Mouse (Mus musculus) cerebral cortex, adult 2 months (tissue): Measurements from ENCODE around the gene Scamp1.

ENCODE experiments used
- WGBS: fragments of 180-500 bp; shearing (Covaris S2); methylation state at CpG from one replicate; pipeline ENCODE4 v1.1.7; 2018; 5-methylcytosine and 5-hydroxymethylcytosine counted together

Gene Scamp1

GRCm38 (mm10) chr13:94224717-94225705, 60.6 kb downstream of the Scamp1 start:
- 97% methylated on average over 38 of the region's 38 CpGs for WGBS

- WGBS = 51% methylated on average over 14 of the region's 14 CpGs
Measured at GRCm38 (mm10) chr13:94223609-94224008, 62.0 kb downstream of the Scamp1 start.

DNA sequence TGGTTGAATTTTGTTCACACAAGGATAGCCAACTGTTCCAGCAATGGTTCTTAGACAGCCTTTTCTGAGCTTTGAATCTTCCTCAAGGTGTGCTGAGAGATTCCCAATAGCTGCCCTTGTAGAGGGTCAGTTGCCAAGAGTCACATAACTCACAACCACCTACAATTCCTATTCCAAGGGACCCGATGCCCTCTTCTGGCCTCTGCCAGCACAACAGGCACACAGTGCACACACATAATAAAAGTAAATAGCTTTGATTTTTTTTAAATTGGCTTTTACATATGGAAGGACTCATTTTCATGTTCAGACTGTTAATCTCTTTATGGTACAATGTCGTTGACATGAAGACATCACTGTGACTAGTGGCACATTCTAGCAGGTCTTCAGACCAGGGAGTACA, 72.9 kb downstream of the Scamp1 start:
- WGBS = 70% methylated on average over 2 of the region's 2 CpGs

DNA sequence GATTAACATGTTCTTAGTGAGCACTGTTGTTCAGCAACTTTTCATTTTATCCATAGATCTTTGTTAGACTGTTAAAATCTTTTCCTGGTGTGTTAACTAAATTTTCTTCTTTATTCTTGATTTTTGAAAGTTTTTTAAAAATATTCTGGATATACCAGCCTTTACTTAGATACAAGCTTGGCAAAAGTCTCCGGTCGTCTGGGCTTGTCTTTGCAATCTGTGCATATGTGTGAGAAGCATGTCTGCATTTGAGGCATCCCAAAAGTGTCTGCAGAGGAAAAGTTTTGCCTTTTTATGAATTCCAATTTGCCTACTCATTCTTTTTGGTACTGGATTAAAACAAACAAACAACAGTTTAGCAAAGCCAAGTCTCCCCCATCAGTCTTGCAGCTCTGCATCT, 73.5 kb downstream of the Scamp1 start:
- 59% methylated on average over 2 of the region's 2 CpGs for WGBS

DNA sequence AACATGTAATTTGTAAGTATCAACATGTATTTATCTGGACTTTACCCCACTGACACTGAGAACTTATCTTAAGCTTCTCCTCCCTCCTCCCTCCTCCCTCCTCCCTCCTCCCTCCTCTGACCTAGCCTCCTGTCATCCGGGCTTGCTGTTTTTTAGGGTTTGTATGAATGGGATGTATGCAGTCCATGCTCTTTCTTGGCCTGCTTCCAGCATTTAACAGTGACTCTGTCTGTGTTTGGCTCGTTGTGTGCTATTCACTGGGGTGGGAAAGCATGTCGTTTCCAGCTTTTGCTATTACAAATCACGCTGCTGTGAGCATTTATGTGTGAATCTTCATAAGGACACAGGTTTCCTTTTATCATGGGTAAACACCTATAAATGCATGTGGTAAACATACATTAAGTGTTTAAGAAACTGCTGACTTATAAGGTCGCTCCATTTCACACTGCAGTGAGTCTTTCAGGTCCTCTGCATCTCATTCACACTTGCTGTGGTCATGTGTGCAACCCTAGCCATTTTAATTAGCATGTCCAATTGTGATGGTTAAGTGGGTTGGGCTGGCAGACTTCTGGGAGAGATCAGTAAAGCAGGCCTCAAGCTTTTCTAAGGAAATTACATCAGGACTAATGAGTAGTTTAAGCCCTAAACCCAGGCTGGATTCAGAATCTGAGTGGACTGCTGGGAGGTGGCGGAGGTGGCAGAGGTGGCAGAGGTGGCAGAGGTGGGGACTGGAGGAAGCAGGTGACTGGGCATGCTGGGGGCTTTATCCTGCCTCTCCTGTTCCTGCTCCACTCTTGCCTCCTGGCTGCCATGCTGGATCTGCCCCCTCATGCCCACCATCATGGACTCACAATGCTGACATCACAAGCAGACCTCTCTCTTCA, 74.2 kb downstream of the Scamp1 start:
- WGBS = 57% methylated on average over 6 of the region's 6 CpGs

DNA sequence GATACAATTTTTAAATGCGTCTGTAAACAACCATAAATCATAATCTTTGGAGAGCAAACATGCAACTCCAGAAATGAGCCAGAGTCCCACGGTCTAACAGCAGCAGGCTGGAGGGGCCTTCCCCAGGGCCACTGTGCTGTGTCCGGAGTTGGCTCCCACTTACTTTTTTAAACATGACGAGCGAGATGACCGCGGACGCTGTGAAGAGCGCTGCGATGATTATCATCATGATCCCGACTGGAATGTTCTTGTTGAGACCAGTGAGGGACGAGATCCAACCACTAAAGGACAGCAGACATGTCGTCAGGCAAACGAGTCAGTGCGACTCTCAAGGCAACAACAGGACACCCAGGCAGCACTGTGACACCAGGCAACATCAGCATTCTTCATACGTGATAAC, 77.7 kb downstream of the Scamp1 start:
- 97% methylated on average over 16 of the region's 16 CpGs for WGBS

GRCm38 (mm10) chr13:94205234-94205633, 80.4 kb downstream of the Scamp1 start:
- WGBS = 22% methylated on average over 6 of the region's 6 CpGs

- WGBS = 54% methylated on average over 8 of the region's 8 CpGs
Measured at GRCm38 (mm10) chr13:94199829-94200228, 85.8 kb downstream of the Scamp1 start.

DNA sequence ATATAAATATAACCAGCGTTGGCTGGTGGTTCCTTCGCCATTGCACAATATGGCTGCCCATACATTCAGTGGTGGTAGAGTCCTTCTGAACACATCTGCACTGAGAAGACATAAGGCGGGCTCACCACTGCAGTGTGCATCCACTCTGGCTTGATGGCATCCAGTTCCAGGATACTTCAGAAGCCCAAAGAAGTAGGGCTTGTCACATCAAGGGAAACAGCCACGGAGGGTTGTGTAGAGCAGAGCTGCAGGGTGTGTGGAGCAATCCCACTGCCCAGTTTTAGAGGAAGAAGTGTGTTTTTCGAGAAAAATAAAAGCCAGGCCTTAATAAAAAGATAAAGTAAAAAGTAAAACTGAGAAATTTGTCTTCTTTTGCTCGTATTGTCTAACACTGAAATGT, 87.0 kb downstream of the Scamp1 start:
- 80% methylated on average over 6 of the region's 6 CpGs for WGBS

GRCm38 (mm10) chr13:94193227-94193626, 92.4 kb downstream of the Scamp1 start:
- 88% methylated on average over 4 of the region's 4 CpGs for WGBS

DNA sequence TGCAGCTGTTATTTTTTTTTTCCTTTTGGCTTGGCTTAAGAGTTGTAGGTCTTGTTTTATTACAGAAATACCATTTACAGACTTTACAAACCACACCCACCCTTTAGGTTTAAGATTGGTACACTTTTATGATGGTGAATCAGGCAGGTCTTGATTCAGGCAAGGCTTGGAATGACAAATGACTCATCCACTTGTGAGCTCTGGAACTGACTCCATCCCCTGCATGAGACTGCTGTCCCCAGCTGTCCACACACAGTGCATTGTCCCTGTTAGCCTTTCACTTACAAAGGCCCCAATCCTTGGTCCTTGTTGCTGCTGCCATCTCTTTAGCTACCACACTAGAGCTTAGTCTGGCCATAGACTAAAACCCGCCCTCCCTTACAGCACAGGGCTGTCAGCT, 95.3 kb downstream of the Scamp1 start:
- WGBS = 82% methylated on average over 1 of the region's 1 CpGs

DNA sequence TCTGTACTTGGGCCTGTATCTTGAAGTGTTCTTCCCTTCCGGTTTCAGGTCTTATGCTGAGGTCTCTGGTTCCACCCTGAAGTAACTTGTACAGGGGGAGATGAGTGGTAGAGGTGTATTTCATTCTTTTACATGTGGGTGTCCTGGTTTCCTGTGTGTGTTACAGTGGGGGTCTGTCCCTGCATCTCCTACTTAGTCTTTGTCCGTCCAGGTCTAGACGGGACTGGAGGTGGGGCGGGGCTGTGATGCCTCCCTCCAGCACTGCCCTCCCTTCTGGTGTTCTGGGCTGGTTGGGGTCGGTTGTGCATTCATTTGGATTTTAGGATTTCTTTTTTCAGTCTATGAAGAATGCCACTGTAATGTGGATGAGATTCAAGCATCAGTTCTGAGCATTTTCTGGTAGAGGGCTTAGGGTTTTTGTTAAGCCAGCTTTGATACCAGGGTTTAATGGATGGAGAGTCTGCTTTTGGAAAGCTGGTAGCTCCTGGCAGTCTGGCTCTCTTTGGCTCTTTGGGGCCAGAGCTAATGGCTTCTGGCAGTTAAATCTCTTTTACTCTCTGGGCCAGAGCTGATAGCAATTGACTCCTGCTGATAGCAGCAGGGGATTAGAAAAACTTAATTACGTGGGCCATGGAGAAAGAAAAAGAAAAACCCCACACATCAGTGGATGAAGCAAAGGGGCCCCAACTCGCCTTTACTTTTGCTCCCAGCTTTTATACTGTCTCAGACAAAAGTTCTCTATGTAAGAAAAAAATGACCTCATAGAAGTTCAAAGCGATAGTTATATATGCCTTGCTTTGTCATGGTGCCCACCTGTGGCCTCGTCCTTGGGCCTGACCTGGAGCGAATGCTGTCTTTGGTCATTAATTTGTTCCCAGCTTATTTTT, 97.2 kb downstream of the Scamp1 start:
- WGBS = 69% methylated on average over 10 of the region's 10 CpGs

- 83% methylated on average over 5 of the region's 6 CpGs for WGBS
Measured at GRCm38 (mm10) chr13:94185631-94186030, 100.0 kb downstream of the Scamp1 start.

DNA sequence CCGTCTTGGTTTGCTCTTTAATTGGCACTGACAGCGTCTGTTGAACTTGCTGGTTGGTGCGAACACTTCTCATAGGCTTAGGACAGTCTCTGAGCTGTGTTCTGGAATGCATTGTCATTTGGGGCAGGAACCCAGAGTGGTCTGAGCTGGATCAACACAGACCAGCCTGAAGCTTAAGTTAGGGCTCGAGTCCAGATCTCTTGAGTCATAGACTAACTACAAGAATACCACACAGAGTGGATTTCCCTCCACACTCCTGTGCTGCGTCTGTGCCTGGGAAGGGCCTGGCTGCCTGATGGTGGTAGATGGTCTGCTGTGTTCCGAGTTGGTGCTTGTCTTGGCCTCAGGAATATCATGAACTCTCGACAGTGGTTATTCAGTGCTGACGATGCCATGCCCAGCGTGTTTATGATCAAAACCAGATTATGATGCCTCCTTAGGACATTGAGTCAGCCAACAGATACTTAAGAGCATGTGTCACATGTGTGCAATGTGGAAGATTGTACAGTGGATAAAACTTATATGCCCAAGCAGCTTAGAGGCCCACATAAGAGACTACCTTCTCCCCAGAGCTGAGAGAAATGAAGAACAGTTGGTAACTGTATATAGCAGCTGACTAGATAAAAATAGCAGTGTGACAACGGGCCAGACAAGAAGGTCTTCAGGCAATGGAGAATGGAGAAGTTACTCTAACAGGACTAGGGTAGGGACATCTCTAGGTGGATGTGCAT, 100.8 kb downstream of the Scamp1 start:
- WGBS = 62% methylated on average over 10 of the region's 10 CpGs

DNA sequence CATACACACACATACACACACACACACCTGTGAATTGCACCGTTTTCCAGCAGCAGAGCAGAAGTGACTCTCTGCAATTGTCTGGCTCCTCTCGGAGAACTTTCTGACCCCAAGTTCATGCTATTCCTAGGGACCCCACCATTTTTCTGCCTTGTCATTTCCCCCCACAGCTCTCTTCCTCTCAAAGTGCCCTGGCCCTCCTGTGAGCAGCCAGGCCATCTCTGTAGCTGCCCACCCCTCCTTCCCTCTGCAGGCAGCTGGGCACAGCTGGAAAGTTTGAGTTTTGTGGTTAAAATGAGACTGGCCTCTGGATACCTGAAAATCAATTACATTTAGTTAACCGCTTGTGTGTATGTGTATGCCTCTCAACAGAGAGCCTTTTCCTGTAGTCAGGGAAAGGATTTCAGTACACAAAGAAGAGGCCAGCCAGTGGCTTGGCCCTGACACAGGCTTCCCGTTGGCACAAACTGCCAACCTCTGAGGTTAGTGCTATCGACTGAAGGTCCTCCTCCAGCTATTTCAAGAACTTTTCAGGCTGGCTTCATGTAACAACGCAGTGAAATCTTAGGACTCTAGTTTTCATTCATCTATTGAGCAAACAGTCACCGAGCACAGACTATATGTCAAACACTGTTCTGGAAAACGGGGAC, 102.2 kb downstream of the Scamp1 start:
- 79% methylated on average over 8 of the region's 8 CpGs for WGBS

GRCm38 (mm10) chr13:94182026-94182425, 103.6 kb downstream of the Scamp1 start:
- 62% methylated on average over 5 of the region's 5 CpGs for WGBS

- WGBS = 86% methylated on average over 5 of the region's 5 CpGs
Measured at GRCm38 (mm10) chr13:94180477-94181420, 104.9 kb downstream of the Scamp1 start.

DNA sequence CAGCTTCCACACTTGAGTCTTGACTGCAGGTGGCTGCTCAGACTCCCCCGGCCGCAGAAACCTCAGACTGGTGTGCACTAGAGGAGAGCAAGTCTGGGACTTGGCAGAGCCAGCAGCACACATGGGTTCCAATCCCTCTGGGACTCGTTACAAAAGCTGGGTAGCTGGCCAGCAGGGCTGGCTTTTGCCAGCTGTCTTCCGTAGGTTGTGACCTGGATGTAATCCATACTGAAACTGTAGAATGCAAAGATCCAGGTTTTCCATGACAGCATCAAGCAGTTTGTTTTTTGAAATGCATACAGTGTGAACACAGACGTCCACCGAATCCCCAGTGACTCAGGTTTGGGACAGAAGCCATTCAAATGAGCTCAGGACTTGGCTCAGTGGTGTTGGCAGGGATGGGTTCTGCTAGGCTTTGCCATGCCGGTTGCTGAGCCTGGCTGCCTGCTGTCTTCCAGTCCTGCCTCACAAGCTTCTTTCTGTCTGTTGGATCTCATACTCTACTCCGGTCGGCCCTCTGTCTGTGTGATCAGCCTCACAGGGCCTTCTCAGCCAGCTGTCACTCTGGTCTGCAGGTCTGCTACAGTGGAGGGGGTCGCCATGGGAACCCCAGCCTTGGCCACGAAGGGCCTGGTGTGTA, 107.1 kb downstream of the Scamp1 start:
- WGBS = 25% methylated on average over 11 of the region's 11 CpGs

- WGBS = 67% methylated on average over 7 of the region's 7 CpGs
Measured at GRCm38 (mm10) chr13:94177148-94177547, 108.5 kb downstream of the Scamp1 start.
